Mouse (Mus musculus) limb, embryonic 11.5 days (tissue): Measurements from ENCODE around the gene Sycp2. TPM values are rescaled to one million over a fixed set of nuclear protein-coding genes. Genes with fewer than 3 reads are reported as not detected.

Experiments used
- ATAC-seq: fragments of 200-750 bp; cut with Nextera tagmentation; 2 replicates; pipeline ENCODE4 v1.8.0; 2017; ENCODE audit warnings: low read depth; ENCODE audit not compliant: insufficient number of reproducible peaks, low FRiP score, low TSS enrichment
- DNase-seq: peaks from one replicate; pipeline ENCODE4 v3.0.0-alpha.2; 2015; ENCODE audit warnings: low spot score
- H3K27ac ChIP-seq: fragments of 300-500 bp; sonication (generic); replicated peaks from 2 replicates; pipeline ENCODE4 v1.5.1; 2014; ENCODE audit warnings: low read depth, mild to moderate bottlenecking, low read length
- H3K27me3 ChIP-seq: fragments of 300-500 bp; sonication (generic); 2 replicates; pipeline ENCODE4 v1.6.1; 2014; ENCODE audit warnings: mild to moderate bottlenecking, low read length, mixed read lengths; ENCODE audit not compliant: control insufficient read depth, insufficient read depth
- H3K36me3 ChIP-seq: fragments of 300-500 bp; sonication (generic); 2 replicates; pipeline ENCODE4 v1.6.1; 2014; ENCODE audit warnings: mild to moderate bottlenecking, low read length, moderate library complexity, mixed read lengths; ENCODE audit not compliant: control insufficient read depth, insufficient read depth
- H3K4me1 ChIP-seq: fragments of 300-500 bp; sonication (generic); 2 replicates; pipeline ENCODE4 v1.6.1; 2014; ENCODE audit warnings: low read length, mixed read lengths; ENCODE audit not compliant: control insufficient read depth, insufficient read depth
- H3K4me2 ChIP-seq: fragments of 300-500 bp; sonication (generic); 2 replicates; pipeline ENCODE4 v1.6.1; 2014; ENCODE audit warnings: low read depth, mild to moderate bottlenecking, moderate library complexity; ENCODE audit not compliant: severe bottlenecking
- H3K4me3 ChIP-seq: fragments of 300-500 bp; sonication (generic); 2 replicates; pipeline ENCODE4 v1.5.1; 2014; ENCODE audit warnings: low read depth, low read length
- H3K9ac ChIP-seq: fragments of 300-500 bp; sonication (generic); 2 replicates; pipeline ENCODE4 v1.6.1; 2014; ENCODE audit warnings: mild to moderate bottlenecking, low read length
- H3K9me3 ChIP-seq: fragments of 300-500 bp; sonication (generic); 2 replicates; pipeline ENCODE4 v1.6.1; 2016; ENCODE audit warnings: low read length; ENCODE audit not compliant: control insufficient read depth
- WGBS: fragments of 180-500 bp; shearing (Covaris S2); extraction: QIAGEN DNeasy Blood & Tissue Kit; methylation state at CpG from one replicate; pipeline ENCODE4 v1.1.7; 2014; 5-methylcytosine and 5-hydroxymethylcytosine counted together
- polyA plus RNA-seq: library from polyadenylated mRNA; unstranded; fragments of >200 nt; fragmentation: Nextera tagmentation; extraction: Ambion mirVana; gene quantifications from 2 replicates; pipeline ENCODE4 v1.2.1, GENCODE M21; 2014

The Sycp2 gene
- polyA plus RNA-seq = 0.09 and 0.20 TPM in 2 replicates

DNA sequence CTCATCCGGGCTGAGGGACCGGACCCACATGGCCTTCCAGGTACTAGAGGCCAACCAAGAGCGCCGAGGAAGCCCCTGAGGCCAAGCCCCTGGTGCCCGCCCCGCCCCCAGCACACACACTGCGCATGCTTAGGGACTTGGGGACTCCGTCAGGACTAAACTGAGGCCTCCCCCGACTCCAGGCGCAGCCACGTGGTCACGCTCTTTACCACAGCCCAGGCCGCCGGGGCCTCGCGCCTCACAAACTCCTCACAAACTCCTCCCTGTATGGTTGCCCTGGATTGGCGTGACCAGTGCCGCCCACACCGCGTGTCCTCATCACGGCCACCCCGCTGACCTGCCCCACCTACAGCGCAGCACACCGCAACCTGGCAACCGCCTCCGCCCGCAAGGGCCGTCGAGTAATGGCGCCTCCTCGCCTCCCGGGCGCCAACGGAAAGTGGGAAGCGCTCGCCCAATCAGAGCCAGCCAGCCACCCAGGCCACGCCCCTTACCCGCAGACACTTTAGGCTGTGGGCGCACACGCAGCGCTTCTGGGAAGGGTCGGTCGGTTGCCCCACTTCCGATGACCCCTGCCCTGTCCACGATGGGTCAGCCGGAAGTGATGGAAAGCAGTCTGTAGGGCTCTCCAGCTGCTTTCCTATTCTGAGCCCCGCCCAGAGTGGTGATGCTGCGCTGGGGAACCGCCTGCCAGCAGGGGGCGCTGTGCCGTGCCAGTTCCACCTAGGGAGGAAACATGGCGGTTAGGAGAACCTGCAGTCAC, at the start of gene Sycp2:
Sycp2 (minus strand) TSS at position 633 of the 763 bp plus-strand sequence.
- peak; percentile 25 for DNase-seq
- peak; percentile 74 for ATAC-seq
- H3K4me2 ChIP-seq = no peak within 1 kb of the TSS
- no peak within 1 kb of the TSS for H3K27ac ChIP-seq
- no peaks in the 10 kb centered on the region for H3K27me3 ChIP-seq
- H3K4me1 ChIP-seq = no peaks in the 10 kb centered on the region
- 79% methylated on average over 51 of the region's 52 CpGs for WGBS
- no peak within 1 kb of the TSS for H3K9ac ChIP-seq
- H3K4me3 ChIP-seq = no peak within 1 kb of the TSS
- H3K36me3 ChIP-seq = no peaks in the 10 kb centered on the region
- peaks cover 4% of the 10 kb centered on the region; the same call in 1 of the 2 replicates for H3K9me3 ChIP-seq

DNA sequence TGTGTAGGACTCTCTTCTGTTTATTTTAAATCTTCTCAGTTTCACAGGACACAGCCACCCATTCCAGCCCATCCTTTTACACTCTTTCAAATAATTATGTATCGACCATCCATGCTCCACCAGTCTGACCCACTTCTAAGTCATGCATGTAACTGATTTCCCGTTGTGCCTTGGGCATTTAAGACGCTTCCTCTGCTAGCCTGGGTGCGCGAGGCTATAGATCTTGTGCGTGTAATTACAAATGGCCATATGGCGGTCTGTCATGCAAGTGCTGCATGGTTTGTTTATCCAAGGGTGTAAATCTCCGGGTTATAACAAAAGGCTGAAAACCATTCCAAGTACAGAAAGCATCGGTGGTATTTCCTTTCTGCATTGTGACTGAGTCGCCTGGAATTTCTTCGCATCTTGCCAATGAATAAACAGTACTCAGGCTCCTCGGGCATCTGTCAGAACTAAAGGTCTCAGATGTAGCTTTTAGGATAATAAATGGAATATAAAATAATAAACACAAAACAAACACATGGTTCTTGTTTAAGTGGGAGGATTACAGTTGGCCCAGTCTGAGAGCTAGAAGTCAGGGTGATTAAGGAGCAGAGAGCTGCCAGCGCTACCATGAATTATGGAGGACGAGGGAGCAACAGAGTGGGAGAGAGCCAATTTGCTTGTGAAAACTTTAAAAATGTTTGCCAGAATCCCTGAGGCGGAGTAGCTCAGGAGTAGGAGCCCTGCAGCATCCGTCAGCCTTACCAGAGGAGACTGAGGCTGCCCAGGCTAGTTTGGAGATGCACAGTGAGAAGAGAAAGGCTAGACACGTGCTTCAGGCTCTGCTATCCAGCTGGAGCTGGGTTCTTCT, 47.4 kb upstream of the Sycp2 start:
- 17% methylated on average over 17 of the region's 17 CpGs for WGBS
- ATAC-seq (peak; percentile 78), DNase-seq (peak; percentile 61)
- H3K36me3 ChIP-seq = no peaks in the 10 kb centered on the region
- H3K4me2 ChIP-seq = peak overlapping the region; percentile 32; the same call in 1 of the 2 replicates
- no peak overlapping the region for H3K4me3 ChIP-seq
- peak overlapping the region; percentile 73; the same call in 1 of the 2 replicates for H3K27ac ChIP-seq
- no peaks in the 10 kb centered on the region for H3K9me3 ChIP-seq
- no peaks in the 10 kb centered on the region for H3K27me3 ChIP-seq
- H3K4me1 ChIP-seq = peaks cover 8% of the 10 kb centered on the region
- peak overlapping the region; percentile 18; the same call in 1 of the 2 replicates for H3K9ac ChIP-seq

DNA sequence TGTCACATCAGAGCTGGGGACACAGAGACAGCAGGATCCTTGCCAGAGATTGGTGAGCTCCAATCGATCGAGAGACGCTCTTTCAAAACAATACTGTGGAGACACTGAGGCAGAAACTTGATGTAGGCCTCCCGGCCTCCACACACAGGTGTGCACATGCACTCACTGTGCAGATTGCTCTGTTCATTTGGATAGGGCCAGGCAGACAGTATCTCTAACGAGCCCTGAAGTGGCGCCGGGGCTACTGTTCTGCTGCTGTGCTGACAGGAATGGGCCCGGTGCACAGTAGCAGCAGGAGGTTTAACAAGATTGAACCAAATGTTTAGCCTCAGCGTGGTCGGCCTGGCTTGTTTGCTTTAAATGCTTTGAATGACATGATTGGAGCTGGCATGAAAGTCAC, 43.5 kb upstream of the Sycp2 start:
- WGBS = 55% methylated on average over 10 of the region's 10 CpGs
- no peak for ATAC-seq
- H3K4me2 ChIP-seq = no peak overlapping the region
- no peaks in the 10 kb centered on the region for H3K9me3 ChIP-seq
- no peak for DNase-seq
- no peaks in the 10 kb centered on the region for H3K36me3 ChIP-seq
- H3K9ac ChIP-seq = no peak overlapping the region
- H3K27me3 ChIP-seq = no peaks in the 10 kb centered on the region
- no peak overlapping the region for H3K27ac ChIP-seq
- H3K4me3 ChIP-seq = no peak overlapping the region
- H3K4me1 ChIP-seq = peaks cover 8% of the 10 kb centered on the region

- ATAC-seq (no peak), DNase-seq (no peak)
- no peak overlapping the region for H3K4me3 ChIP-seq
- H3K4me2 ChIP-seq = no peak overlapping the region
- H3K4me1 ChIP-seq = peaks cover 4% of the 10 kb centered on the region
- H3K36me3 ChIP-seq = no peaks in the 10 kb centered on the region
- no peak overlapping the region for H3K9ac ChIP-seq
- WGBS = 21% methylated on average over 2 of the region's 2 CpGs
- no peaks in the 10 kb centered on the region for H3K9me3 ChIP-seq
- no peaks in the 10 kb centered on the region for H3K27me3 ChIP-seq
- no peak overlapping the region for H3K27ac ChIP-seq
Measured at GRCm38 (mm10) chr2:178450236-178450635, 42.8 kb upstream of the Sycp2 start.

- no peak overlapping the region for H3K27ac ChIP-seq
- no peak overlapping the region for H3K9ac ChIP-seq
- no peaks in the 10 kb centered on the region for H3K27me3 ChIP-seq
- H3K4me2 ChIP-seq = no peak overlapping the region
- H3K4me3 ChIP-seq = no peak overlapping the region
- H3K36me3 ChIP-seq = no peaks in the 10 kb centered on the region
- ATAC-seq (no peak), DNase-seq (no peak)
- WGBS = 89% methylated on average over 4 of the region's 4 CpGs
- no peaks in the 10 kb centered on the region for H3K4me1 ChIP-seq
- H3K9me3 ChIP-seq = no peaks in the 10 kb centered on the region
Measured at GRCm38 (mm10) chr2:178449386-178449785, 41.9 kb upstream of the Sycp2 start.

GRCm38 (mm10) chr2:178437311-178437710, 29.8 kb upstream of the Sycp2 start:
- H3K9me3 ChIP-seq = no peaks in the 10 kb centered on the region
- no peaks in the 10 kb centered on the region for H3K36me3 ChIP-seq
- no peaks in the 10 kb centered on the region for H3K4me1 ChIP-seq
- ATAC-seq (no peak), DNase-seq (no peak)
- no peak overlapping the region for H3K9ac ChIP-seq
- H3K27me3 ChIP-seq = no peaks in the 10 kb centered on the region
- no peak overlapping the region for H3K4me2 ChIP-seq
- H3K4me3 ChIP-seq = no peak overlapping the region
- WGBS = 65% methylated on average over 9 of the region's 9 CpGs
- H3K27ac ChIP-seq = no peak overlapping the region

GRCm38 (mm10) chr2:178433903-178434302, 26.4 kb upstream of the Sycp2 start:
- Histone ChIP-seq H3K4me1 (no peaks in the 10 kb centered on the region), H3K9ac (no peak overlapping the region), H3K9me3 (no peaks in the 10 kb centered on the region), H3K36me3 (no peaks in the 10 kb centered on the region), H3K4me3 (no peak overlapping the region), H3K27ac (no peak overlapping the region), H3K4me2 (no peak overlapping the region), H3K27me3 (no peaks in the 10 kb centered on the region)
- ATAC-seq (no peak), DNase-seq (no peak)
- 74% methylated on average over 2 of the region's 2 CpGs for WGBS

- no peaks in the 10 kb centered on the region for H3K4me1 ChIP-seq
- H3K36me3 ChIP-seq = no peaks in the 10 kb centered on the region
- WGBS = 83% methylated on average over 2 of the region's 2 CpGs
- H3K9ac ChIP-seq = no peak overlapping the region
- no peak overlapping the region for H3K4me2 ChIP-seq
- H3K27ac ChIP-seq = no peak overlapping the region
- no peak overlapping the region for H3K4me3 ChIP-seq
- ATAC-seq (no peak), DNase-seq (no peak)
- no peaks in the 10 kb centered on the region for H3K9me3 ChIP-seq
- no peaks in the 10 kb centered on the region for H3K27me3 ChIP-seq
Measured at GRCm38 (mm10) chr2:178433495-178433894, 26.0 kb upstream of the Sycp2 start.
